Mouse (Mus musculus) thymus, adult 2 months (tissue): ENCODE results near the gene Gm609.

Experiments
- CTCF ChIP-seq: fragments of 200-500 bp; IDR thresholded peaks from 2 replicates; pipeline ENCODE4 v1.5.1; 2012; ENCODE audit warnings: mild to moderate bottlenecking, control low read depth, low read length, moderate library complexity, borderline replicate concordance; ENCODE audit not compliant: control insufficient read depth, poor library complexity, insufficient read depth; ENCODE audit errors: extremely low read depth
- POLR2A ChIP-seq: fragments of 200-500 bp; IDR thresholded peaks from 2 replicates; pipeline ENCODE4 v1.6.1; 2012; ENCODE audit warnings: mild to moderate bottlenecking, low read length, control low read depth, moderate library complexity; ENCODE audit not compliant: control insufficient read depth, poor library complexity, insufficient read depth; ENCODE audit errors: extremely low read depth

GRCm38 (mm10) chr16:45374074-45374473 lies 118.7 kb downstream of the Gm609 start:
- TF ChIP-seq CTCF = no peak
- TF ChIP-seq POLR2A = no peak
